Mouse (Mus musculus) CD4-positive, CD25-positive, alpha-beta regulatory T cell, adult 2 months (primary cell): ENCODE results near the gene Zfp13.
"Not testable (repeated sequence)": the region's sequence is repeated elsewhere in the genome, so short reads cannot be mapped to it uniquely, and the experiment has no call there.

Experiments
- DNase-seq: peaks from one replicate; pipeline ENCODE4 v3.0.0-alpha.2; 2012; ENCODE audit warnings: low read depth, low spot score

The Zfp13 gene

GRCm38 (mm10) chr17:23598582-23599552 is at the start of gene Zfp13:
Zfp13 (minus strand) TSS chr17:23599487.
- DNase-seq = peak; percentile 94

- no peak for DNase-seq
Observed at GRCm38 (mm10) chr17:23645894-23646293, 46.6 kb upstream of the Zfp13 start.

DNA sequence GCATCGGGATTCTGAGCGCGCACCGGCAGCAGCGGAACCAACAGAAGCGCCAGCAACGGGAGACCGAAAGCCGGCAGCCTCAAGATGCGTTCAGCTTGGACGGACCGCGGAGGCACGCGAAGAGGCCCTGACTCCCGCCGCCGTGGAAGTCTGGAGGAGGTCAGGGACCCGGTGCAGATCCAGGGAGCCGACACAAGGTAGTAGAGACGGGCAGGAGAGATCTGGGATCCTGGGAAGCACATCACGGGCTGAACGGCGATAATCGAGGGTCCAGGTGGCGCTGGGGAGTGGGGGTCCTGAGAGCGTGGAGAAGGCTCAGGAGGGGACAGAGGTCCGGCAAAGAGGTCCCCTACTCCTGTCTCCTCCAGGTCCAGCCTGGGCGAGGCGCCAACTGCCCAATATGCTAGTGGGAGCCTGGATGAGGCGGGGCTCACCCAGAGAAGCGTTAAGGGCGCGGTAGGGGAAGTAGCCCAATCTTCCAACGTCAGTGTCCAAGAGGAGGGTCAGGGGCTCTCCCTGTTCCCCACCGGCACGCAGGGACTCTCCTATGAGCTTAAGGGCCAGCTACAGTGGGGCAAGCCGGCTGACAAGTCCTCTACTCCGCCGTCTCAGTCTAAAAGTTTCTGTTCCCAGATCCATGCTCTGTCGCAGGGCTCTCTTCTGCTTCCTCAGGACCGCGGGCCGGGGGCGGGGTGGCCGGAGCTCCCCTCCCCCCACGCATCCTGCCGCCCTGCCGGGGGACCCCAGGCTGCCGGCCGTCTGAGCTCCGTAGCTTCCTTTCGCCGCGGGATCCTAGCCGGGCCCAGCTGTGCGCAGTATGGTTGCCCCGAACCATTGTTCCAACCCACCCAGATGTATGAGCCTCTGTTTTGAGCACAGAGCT is 45.6 kb upstream of the Zfp13 start, which contains the start of gene Mmp25:
TSS of gene Mmp25 (minus strand) at position 665 of the 883 bp plus-strand sequence.
- no peak for DNase-seq

GRCm38 (mm10) chr17:23631241-23631640 is 32.0 kb upstream of the Zfp13 start:
- DNase-seq = no peak

GRCm38 (mm10) chr17:23630195-23631020 is 31.1 kb upstream of the Zfp13 start:
- peak; percentile 90 for DNase-seq

GRCm38 (mm10) chr17:23627813-23628212 is 28.5 kb upstream of the Zfp13 start:
- no peak for DNase-seq

GRCm38 (mm10) chr17:23620351-23620750 is 21.1 kb upstream of the Zfp13 start:
- peak; percentile 83 for DNase-seq

GRCm38 (mm10) chr17:23617087-23617486 is 17.8 kb upstream of the Zfp13 start:
- peak; percentile 67 for DNase-seq

DNA sequence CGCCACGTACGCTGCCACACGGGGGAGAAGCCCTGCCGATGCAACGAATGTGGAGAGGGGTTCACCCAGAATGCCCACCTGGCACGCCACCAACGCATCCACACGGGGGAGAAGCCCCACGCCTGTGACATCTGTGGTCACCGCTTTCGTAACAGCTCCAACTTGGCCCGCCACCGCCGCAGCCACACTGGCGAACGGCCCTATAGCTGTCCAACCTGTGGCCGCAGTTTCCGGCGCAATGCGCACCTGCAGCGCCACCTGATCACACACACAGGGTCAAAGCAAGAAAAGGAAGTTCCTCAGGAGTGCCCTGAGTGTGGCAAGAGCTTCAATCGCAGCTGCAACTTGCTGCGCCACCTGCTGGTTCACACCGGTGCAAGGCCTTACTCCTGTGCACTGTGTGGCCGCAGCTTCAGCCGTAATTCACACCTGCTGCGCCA is 11.1 kb upstream of the Zfp13 start:
- peak; percentile 93 for DNase-seq

GRCm38 (mm10) chr17:23609612-23610011 is 10.3 kb upstream of the Zfp13 start:
- DNase-seq = no peak

DNA sequence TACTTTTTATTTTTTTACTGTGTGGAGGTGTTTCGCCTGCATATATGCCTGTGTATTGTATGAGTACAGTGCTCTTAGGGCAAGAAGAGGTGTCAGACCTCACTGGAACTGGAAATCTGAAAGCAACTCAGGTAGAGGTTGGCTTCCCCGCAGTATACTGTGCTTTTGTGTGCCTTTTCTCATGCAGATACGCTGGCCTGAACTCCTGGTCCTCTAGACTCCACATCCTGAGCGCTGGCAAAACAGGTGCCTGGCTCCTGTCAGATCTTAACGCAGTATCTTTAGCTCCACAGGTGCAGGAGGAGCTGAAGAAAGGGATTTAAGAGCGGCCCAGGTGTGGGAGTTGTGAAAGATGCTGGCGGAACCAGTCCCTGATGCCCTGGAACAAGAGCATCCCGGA is 5.9 kb upstream of the Zfp13 start:
- DNase-seq = no peak

- no peak for DNase-seq
Observed at GRCm38 (mm10) chr17:23604394-23604793, 5.1 kb upstream of the Zfp13 start.

- DNase-seq = peak; percentile 76
Observed at GRCm38 (mm10) chr17:23603542-23603941, 4.3 kb upstream of the Zfp13 start.

DNA sequence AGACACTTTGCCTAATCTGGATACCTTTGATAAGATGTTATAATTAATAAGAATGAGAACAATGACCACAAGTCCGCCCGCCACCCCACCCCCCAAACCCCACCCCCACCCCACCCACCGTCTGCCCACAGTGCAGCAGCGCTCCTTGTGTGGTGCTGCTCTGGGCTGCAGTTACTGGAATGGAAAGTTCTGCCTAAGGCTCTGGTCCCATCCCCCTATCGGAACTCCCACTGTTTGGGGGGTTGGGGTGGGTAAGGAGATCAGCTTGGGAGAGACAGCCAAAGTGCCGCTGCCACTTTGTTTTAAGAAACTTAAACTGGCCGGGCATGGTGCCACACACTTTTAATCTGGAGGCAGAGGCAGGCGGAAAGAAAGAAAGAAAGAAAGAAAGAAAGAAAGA is 3.8 kb upstream of the Zfp13 start:
- no peak for DNase-seq

DNA sequence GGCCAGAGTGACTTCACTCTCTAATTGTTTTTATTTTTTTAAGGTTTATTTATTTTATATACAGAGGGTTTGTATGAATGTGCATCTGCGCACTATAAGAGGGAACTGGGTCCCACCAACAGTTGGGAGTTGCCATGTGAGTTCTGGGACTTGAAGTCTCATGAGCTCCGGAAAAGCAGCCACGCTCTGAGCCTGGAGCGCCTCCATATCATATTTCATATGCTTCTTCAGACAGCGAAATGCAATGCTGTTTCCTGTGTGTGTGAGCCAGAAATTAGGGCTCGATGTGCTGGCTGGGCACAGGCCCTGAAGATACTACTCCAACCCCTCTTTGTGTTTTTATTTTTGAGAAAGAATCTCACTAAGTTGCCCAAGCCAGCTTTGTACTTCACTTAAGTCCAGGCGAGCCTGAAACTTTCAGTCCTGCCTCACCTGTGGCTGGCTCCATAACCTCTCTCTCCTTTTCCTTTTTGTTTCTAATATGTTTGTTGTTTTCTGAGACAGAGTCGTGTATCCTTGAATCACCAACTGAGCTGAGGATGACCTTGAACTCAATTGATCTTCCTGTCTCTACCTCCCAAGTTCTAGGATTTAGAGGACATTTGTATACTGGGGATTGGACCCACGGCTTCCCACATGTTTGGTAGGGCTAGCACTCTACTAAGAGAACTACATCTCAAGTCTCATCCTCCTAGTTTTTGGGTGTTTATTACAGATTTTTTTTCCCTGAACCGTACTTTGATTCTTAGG is 2.7 kb upstream of the Zfp13 start:
- no peak for DNase-seq

DNA sequence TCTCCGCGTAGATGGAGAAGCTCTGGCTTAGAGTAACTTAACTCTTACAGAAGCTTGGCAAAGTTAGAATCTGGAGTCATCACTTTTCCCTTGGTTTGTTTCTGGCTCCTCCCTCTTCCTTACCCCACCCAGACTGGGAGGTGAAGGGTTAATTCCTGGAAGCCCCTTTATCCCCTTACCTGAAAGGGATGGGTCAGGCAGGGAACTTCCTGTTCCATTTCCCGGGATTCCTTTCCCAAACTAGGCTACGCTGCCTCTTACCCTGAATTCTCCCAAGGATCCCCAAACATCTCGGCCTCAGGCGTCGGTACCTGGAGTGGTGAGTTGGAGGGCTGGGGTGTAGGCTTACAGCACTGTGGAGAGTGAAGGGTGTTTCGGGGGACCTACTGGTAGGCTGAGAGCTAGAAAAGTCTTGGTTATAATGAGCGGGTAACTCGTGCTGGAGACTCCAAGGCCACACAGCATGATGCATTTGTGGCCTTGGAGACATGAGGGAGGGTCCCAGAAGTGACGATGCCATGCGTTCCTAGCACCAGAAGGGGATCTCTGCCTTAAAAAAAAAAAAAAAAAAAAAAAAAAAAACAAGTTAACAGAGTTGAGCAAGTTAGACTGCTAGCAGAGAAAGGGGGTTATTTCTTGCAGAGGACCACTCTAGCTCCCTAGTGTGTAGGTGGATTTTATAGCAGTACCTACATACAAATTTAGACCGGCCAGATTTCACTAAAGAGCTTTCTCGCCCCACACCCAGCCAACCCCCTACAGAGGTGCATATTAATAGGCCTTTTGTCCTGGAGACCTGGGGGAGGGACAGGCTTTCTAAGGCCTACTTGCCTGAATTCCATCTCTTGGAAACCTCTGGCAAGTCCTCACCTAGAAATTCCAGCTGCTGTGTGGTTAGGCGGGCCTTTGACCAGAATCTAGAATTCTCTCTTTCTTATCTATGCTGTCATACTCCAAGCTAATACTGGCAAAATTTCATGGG is 1.6 kb upstream of the Zfp13 start, which contains the start of gene Zscan10:
TSS of gene Zscan10 (plus strand) at position 216 of the 982 bp plus-strand sequence.
- DNase-seq = no peak

DNA sequence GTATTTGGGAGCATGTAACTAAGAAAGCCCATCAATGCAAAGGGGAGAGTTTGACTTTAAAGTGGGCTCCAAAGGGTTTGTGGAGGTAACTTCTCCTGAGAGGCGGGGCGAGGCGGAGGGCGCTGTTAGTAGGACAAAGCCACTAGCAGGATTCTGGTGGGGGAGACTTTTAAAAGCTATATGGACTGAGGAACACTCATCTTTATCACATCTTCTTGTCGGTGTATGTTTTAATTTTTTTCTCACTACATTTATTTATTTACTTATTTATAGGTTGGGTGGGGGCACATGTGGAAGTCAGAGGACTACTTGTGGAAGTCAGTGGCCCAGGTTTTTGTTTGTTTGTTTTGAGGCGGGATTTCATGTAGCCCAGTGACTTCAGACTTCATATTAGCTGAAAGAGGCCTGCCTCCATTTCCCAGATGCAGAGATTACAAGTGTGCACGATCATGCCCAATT is 347 bp upstream of the Zfp13 start:
- no peak for DNase-seq

- DNase-seq = not testable (repeated sequence)
Observed at GRCm38 (mm10) chr17:23595139-23595538, 4.1 kb downstream of the Zfp13 start.

DNA sequence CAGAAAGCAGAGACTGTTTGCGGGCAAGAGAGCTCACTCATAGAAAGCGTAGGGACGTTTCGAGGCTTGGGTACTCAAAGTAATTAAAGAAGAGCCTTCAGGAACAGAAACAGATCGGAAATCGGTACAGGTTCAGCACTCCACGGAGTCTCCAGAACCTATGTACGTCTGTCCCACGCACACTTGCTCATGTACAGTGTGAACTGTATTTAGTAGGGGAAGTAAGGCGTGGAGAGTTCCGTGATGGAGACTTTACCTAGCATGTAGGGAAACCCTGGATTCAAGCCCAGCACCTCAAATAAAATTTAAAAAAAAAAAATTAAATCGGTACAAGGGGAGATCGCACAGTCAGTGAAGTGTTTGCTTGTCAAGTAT is 6.4 kb downstream of the Zfp13 start:
- no peak for DNase-seq
